Mouse (Mus musculus): ENCODE measurements at regions not wholly inside any gene's neighbourhood (a gene's known extent, or its start where the extent isn't known, plus 50 kb on each side); places are given as distances from the start of the nearest gene placed in this dataset.
"Not testable (repeated sequence)": the region's sequence is repeated elsewhere in the genome, so short reads cannot be mapped to it uniquely, and the experiment has no call there.

GRCm38 (mm10) chr14:33691690-33692089 is 102.7 kb downstream of the Ptpn20 start:
- 0 out of 2 replicates have a peak, but pooled peaks have one; percentile 28 for ATAC-seq (ENCODE audit: low FRiP score)
- WGBS = 41% methylated on average over 2 of the region's 2 CpGs

GRCm38 (mm10) chr14:33694224-33694623 is 105.2 kb downstream of the Ptpn20 start:
- ATAC-seq (ENCODE audit: low FRiP score) = no peak
- H3K4me1 ChIP-seq = peaks cover 8% of the 10 kb centered on the region
- WGBS = 74% methylated on average over 2 of the region's 2 CpGs
- peaks cover 3% of the 10 kb centered on the region; the same call in 1 of the 2 replicates for H3K27me3 ChIP-seq (replicated peaks)
- no peaks in the 10 kb centered on the region for H3K9me3 ChIP-seq (replicated peaks)
- H3K27ac ChIP-seq (replicated peaks) = no peak overlapping the region
- H3K9ac ChIP-seq (replicated peaks) = no peak overlapping the region
- no peak overlapping the region for H3K4me2 ChIP-seq
- no peak overlapping the region for H3K4me3 ChIP-seq (replicated peaks)
- H3K36me3 ChIP-seq = no peaks in the 10 kb centered on the region

More at GRCm38 (mm10) chr14:33691690-33692089, 102.7 kb downstream of the Ptpn20 start:
- H3K9me3 ChIP-seq (replicated peaks) = no peaks in the 10 kb centered on the region
- peaks cover 8% of the 10 kb centered on the region for H3K4me1 ChIP-seq
- H3K27ac ChIP-seq (replicated peaks) = no peak overlapping the region
- H3K4me3 ChIP-seq (replicated peaks) = no peak overlapping the region
- H3K27me3 ChIP-seq (replicated peaks) = peaks cover 3% of the 10 kb centered on the region; the same call in 1 of the 2 replicates
- H3K36me3 ChIP-seq = no peaks in the 10 kb centered on the region
- H3K4me2 ChIP-seq = no peak overlapping the region
- no peak overlapping the region for H3K9ac ChIP-seq (replicated peaks)

- Histone ChIP-seq H3K9ac (replicated peaks) (no peak overlapping the region), H3K27me3 (replicated peaks) (no peaks in the 10 kb centered on the region), H3K27ac (replicated peaks) (no peak overlapping the region), H3K4me3 (replicated peaks) (no peak overlapping the region), H3K4me2 (no peak overlapping the region), H3K36me3 (no peaks in the 10 kb centered on the region), H3K4me1 (peaks cover 8% of the 10 kb centered on the region), H3K9me3 (replicated peaks) (no peaks in the 10 kb centered on the region)
- WGBS = 24% methylated on average over 8 of the region's 8 CpGs
- ATAC-seq (ENCODE audit: low FRiP score) = peak; percentile 36
Observed at GRCm38 (mm10) chr14:33695362-33695982, 106.5 kb downstream of the Ptpn20 start.

DNA sequence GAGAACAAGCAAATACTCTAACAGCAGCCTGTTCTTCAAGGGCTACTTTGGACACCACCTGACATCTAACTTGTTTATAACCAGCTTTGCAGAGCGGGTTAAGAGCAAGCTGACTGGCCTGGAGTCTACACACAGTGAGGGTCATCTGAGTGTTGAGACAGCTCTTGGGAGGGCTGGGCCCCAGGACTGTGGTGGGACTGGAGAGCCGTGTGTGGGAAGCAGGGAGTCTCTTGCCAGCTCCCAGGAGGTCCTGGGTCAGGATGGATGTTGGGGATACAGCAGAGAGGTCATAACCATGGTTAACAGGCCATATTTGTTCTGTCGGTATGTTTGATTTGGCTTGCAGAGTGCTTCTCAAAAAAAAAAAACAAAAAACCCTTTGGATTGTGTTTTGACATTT is 107.8 kb downstream of the Ptpn20 start:
- H3K9ac ChIP-seq (replicated peaks) = no peak overlapping the region
- H3K4me2 ChIP-seq = no peak overlapping the region
- H3K36me3 ChIP-seq = no peaks in the 10 kb centered on the region
- no peak overlapping the region for H3K4me3 ChIP-seq (replicated peaks)
- H3K9me3 ChIP-seq (replicated peaks) = no peaks in the 10 kb centered on the region
- 73% methylated on average over 3 of the region's 3 CpGs for WGBS
- no peak for ATAC-seq (ENCODE audit: low FRiP score)
- H3K27me3 ChIP-seq (replicated peaks) = no peaks in the 10 kb centered on the region
- peaks cover 1% of the 10 kb centered on the region; the same call in 1 of the 2 replicates for H3K4me1 ChIP-seq
- no peak overlapping the region for H3K27ac ChIP-seq (replicated peaks)

DNA sequence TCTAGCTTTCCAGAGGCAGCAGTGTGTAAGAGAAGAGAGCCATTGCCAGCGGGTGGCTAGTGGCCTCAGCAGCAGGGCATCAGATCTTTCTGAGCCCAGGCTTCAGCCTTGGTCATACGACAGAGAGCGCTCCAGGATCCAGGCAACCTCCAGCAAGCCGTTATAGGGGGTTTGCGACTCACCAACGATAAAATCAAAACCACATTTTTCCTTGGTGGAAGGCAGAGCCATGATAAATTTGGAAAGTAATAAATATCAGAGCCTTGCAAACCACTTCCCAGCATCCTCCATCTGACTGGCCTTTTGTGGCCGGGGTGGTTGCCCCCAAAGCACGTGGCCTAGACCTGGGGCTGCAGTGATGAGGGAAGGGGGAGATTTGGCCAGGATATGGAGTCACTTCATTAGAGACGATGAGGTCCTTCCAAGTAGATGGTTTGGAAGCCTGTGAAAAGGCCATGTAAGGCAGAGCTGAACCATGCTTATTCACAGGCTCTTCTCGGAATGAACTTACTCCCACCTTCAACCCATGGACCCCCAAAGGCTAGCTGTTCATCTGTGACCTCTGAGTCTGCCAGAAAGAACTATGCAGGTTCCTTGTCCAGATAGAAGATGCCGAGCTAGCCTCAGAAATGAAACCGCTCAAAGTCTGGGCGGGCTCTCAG is 110.9 kb downstream of the Ptpn20 start:
- ATAC-seq (ENCODE audit: low FRiP score) = no peak
- H3K9ac ChIP-seq (replicated peaks) = no peak overlapping the region
- 76% methylated on average over 13 of the region's 13 CpGs for WGBS

DNA sequence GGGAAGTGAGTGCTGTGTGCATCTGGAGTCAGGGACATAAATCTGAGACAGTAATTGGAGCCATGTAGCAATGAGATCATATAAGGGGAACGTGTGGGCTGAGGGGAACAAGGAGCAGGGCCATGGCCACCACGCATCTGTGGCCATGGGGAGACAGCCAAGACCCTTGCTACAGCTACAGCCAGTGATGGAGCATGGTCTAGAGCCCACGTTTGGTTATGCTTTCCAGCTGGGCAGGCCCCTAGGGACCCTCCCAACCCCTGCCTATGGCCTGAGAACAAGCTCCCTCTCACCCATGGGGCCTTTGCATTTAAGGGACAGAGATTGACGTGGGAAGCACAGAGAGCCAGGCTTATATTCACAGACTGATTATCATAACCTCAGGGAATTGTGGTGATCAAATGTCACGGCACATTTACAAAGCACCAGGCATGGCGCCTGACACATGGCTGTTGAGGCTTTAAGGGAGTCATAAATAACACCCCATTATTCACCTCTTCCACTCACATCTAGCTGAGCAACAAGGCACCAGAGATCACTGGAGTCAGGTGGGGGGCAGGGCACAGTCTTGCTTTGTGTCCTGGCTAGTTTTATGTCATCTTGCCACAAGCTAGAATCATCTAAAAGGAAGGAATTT is 118.8 kb downstream of the Ptpn20 start:
- Histone ChIP-seq H3K4me1 (peaks cover 7% of the 10 kb centered on the region; the same call in 1 of the 2 replicates), H3K27me3 (replicated peaks) (no peaks in the 10 kb centered on the region), H3K9me3 (replicated peaks) (no peaks in the 10 kb centered on the region), H3K36me3 (no peaks in the 10 kb centered on the region), H3K4me3 (replicated peaks) (no peak overlapping the region), H3K27ac (replicated peaks) (no peak overlapping the region), H3K4me2 (no peak overlapping the region), H3K9ac (replicated peaks) (no peak overlapping the region)
- WGBS = 20% methylated on average over 6 of the region's 6 CpGs
- peak; percentile 63; the same call in 1 of the 2 replicates for ATAC-seq (ENCODE audit: low FRiP score)

More for the DNA sequence above, 110.9 kb downstream of the Ptpn20 start:
- Histone ChIP-seq H3K4me2 (no peak overlapping the region), H3K4me3 (replicated peaks) (no peak overlapping the region), H3K36me3 (no peaks in the 10 kb centered on the region), H3K9me3 (replicated peaks) (no peaks in the 10 kb centered on the region), H3K27me3 (replicated peaks) (no peaks in the 10 kb centered on the region), H3K27ac (replicated peaks) (no peak overlapping the region), H3K4me1 (no peaks in the 10 kb centered on the region)

- Histone ChIP-seq H3K4me3 (replicated peaks) (no peak overlapping the region), H3K9ac (replicated peaks) (no peak overlapping the region), H3K9me3 (replicated peaks) (no peaks in the 10 kb centered on the region), H3K27me3 (replicated peaks) (no peaks in the 10 kb centered on the region), H3K27ac (replicated peaks) (no peak overlapping the region), H3K36me3 (no peaks in the 10 kb centered on the region), H3K4me2 (no peak overlapping the region), H3K4me1 (peaks cover 7% of the 10 kb centered on the region; the same call in 1 of the 2 replicates)
- 80% methylated on average over 4 of the region's 4 CpGs for WGBS
- no peak for ATAC-seq (ENCODE audit: low FRiP score)
Observed at GRCm38 (mm10) chr14:33708298-33708665, 119.3 kb downstream of the Ptpn20 start.

DNA sequence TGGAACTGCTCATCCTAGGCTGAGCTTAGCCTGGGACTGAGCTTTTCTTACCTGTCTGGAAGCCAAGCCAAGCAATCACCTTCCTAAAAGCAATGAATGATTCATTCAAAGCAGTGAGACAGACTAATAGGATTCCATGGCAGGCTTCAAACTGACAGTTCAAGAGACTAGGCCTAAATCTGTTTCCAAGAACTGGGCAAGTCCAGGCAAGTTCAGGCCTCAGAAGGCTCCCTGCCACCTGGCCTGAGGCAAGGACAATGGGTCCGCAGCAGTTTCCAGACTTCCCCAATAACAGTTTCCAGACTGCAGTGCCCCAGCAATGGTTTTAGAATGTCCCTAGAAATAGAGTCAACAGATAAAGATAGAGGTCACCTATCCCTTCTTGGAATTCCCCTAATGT is 123.5 kb downstream of the Ptpn20 start:
- H3K4me2 ChIP-seq = no peak overlapping the region
- no peak overlapping the region for H3K27ac ChIP-seq (replicated peaks)
- ATAC-seq (ENCODE audit: low FRiP score) = no peak
- H3K4me3 ChIP-seq (replicated peaks) = no peak overlapping the region
- peaks cover 17% of the 10 kb centered on the region for H3K4me1 ChIP-seq
- no peaks in the 10 kb centered on the region for H3K27me3 ChIP-seq (replicated peaks)
- no peaks in the 10 kb centered on the region for H3K9me3 ChIP-seq (replicated peaks)
- WGBS = 93% methylated on average over 1 of the region's 1 CpGs
- no peaks in the 10 kb centered on the region for H3K36me3 ChIP-seq
- no peak overlapping the region for H3K9ac ChIP-seq (replicated peaks)

- Histone ChIP-seq H3K9ac (replicated peaks) (no peak overlapping the region), H3K27ac (replicated peaks) (no peak overlapping the region), H3K4me2 (no peak overlapping the region), H3K36me3 (no peaks in the 10 kb centered on the region), H3K4me3 (replicated peaks) (no peak overlapping the region), H3K27me3 (replicated peaks) (no peaks in the 10 kb centered on the region), H3K4me1 (peaks cover 15% of the 10 kb centered on the region), H3K9me3 (replicated peaks) (no peaks in the 10 kb centered on the region)
- no peak for ATAC-seq (ENCODE audit: low FRiP score)
- WGBS = 93% methylated on average over 6 of the region's 6 CpGs
Observed at GRCm38 (mm10) chr14:33719651-33720050, 130.6 kb downstream of the Ptpn20 start.

- H3K9ac ChIP-seq (replicated peaks); H3K9me3 ChIP-seq (replicated peaks); H3K4me1 ChIP-seq; H3K4me3 ChIP-seq (replicated peaks); H3K27ac ChIP-seq (replicated peaks); H3K4me2 ChIP-seq; H3K27me3 ChIP-seq (replicated peaks); ATAC-seq (ENCODE audit: low FRiP score); H3K36me3 ChIP-seq: not testable (repeated sequence)
- 71% methylated on average over 5 of the region's 5 CpGs for WGBS
Observed at GRCm38 (mm10) chr14:33722379-33723145, 133.6 kb downstream of the Ptpn20 start.

- no peak for ATAC-seq (ENCODE audit: low FRiP score)
- no peaks in the 10 kb centered on the region for H3K27me3 ChIP-seq (replicated peaks)
- no peak overlapping the region for H3K9ac ChIP-seq (replicated peaks)
- H3K4me2 ChIP-seq = no peak overlapping the region
- 92% methylated on average over 10 of the region's 10 CpGs for WGBS
- 0 out of 2 replicates have a peak, but pooled peaks cover 3% of the 10 kb centered on the region for H3K4me1 ChIP-seq
- H3K4me3 ChIP-seq (replicated peaks) = no peak overlapping the region
- H3K36me3 ChIP-seq = no peaks in the 10 kb centered on the region
- H3K27ac ChIP-seq (replicated peaks) = no peak overlapping the region
- H3K9me3 ChIP-seq (replicated peaks) = no peaks in the 10 kb centered on the region
Observed at GRCm38 (mm10) chr14:33726500-33726899, 137.5 kb downstream of the Ptpn20 start.

Data from neural tube, embryonic 15.5 days (tissue).